9 mouse cellular contexts compared by ENCODE assay signal in the genomic region with DNA sequence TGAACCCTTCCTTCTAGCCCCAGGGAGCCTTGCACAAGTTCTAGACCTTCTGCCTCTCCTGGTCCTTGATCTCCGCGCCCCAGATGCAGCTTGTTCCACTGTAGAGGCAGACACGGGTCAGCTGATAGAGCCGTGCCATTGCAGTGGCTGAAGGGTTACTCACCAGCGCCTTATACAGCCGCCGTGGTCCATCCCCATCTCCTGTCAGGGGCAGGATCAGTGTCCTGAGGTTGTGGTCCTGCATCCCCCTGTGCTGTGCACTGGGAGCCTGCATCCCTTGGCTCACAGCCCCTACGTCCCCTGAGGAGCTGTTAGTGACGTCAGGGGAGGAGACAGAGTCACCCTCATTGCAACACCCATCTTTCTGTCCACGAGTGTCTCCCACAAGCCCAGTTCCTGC. TPM values are rescaled to one million over a fixed set of nuclear protein-coding genes. Genes with fewer than 3 reads are reported as not detected.
DNase-seq lines count a peak whose midpoint lies in the region; ATAC-seq and TF ChIP-seq lines count a peak whose summit lies in the region.
"Had no signal": no experiment of that assay in that cellular context is flagged by ENCODE, and none has a peak within 500 bp of the region (broad histone marks: within the 10 kb centered on the region; RNA-seq: fewer than 3 reads in every experiment).

No protein-coding gene starts in this region.

- H3K4me3 ChIP-seq in left cerebral cortex, adult 2 months: peak overlapping the region; percentile 41
- H3K4me3 ChIP-seq in forebrain, postnatal 0 days (ENCODE audit: low read depth, low read length): no peak overlapping the region
- no peak overlapping the region for H3K4me3 ChIP-seq in liver, embryonic 16.5 days (ENCODE audit: low read depth, low read length)

- WGBS in forebrain, postnatal 0 days: 78% methylated on average over 10 of the region's 10 CpGs
- 30% methylated on average over 10 of the region's 10 CpGs for WGBS in liver, embryonic 16.5 days (ENCODE audit: insufficient replicate concordance)

- peak; percentile 60 for DNase-seq in cerebellum, adult 11-12 months
- no peak for DNase-seq in cerebellum, postnatal 14 days
- no peak for DNase-seq in left cerebral cortex, adult 2 months (ENCODE audit: extremely low spot score in 1 of 2, low spot score in 2 of 2)
- DNase-seq in left cerebral cortex, adult 8-10 months (ENCODE audit: low spot score in 2 of 2): no peak
- DNase-seq in forebrain, postnatal 0 days: no peak
- no peak for DNase-seq in spleen, postnatal 14 days (ENCODE audit: low spot score in 2 of 2)
- no peak for DNase-seq in thymus, adult 18-20 months

- TF ChIP-seq CTCF in left cerebral cortex, adult 2 months (IDR thresholded peaks at IDR 0.05): no peak
- TF ChIP-seq CTCF in forebrain, postnatal 0 days (IDR thresholded peaks at IDR 0.05; ENCODE audit: low read depth): no peak

- no peaks in the 10 kb centered on the region for H3K27me3 ChIP-seq in forebrain, postnatal 0 days (ENCODE audit: insufficient read depth, low read length)
- H3K27me3 ChIP-seq in liver, embryonic 16.5 days (ENCODE audit: control insufficient read depth, insufficient read depth, low read depth, low read length): no peaks in the 10 kb centered on the region

- no peaks in the 10 kb centered on the region; the same call in 1 of the 2 replicates for H3K4me1 ChIP-seq in forebrain, postnatal 0 days (ENCODE audit: insufficient read depth)
- H3K4me1 ChIP-seq in liver, embryonic 16.5 days (ENCODE audit: control insufficient read depth, low read depth, low read length): peaks cover 67% of the 10 kb centered on the region

- peak overlapping the region; percentile 10; the same call in 1 of the 2 replicates for H3K4me2 ChIP-seq in forebrain, postnatal 0 days (ENCODE audit: low read depth)
- H3K4me2 ChIP-seq in liver, embryonic 16.5 days (ENCODE audit: low read depth, low read length): 0 out of 2 replicates have a peak overlapping the region, but pooled peaks have one; percentile 24

- intact Hi-C loops in left cerebral cortex, adult 2 months (cut with DNase I): no loop called here

- peak overlapping the region; percentile 94 for H3K27ac ChIP-seq in left cerebral cortex, adult 2 months
- H3K27ac ChIP-seq in forebrain, postnatal 0 days (ENCODE audit: low read depth, low read length): peak overlapping the region; percentile 67
- H3K27ac ChIP-seq in liver, embryonic 16.5 days (ENCODE audit: low read length): no peak overlapping the region
- H3K27ac ChIP-seq: hindbrain, postnatal 0 days had no signal

- peaks cover 32% of the 10 kb centered on the region for H3K36me3 ChIP-seq in forebrain, postnatal 0 days (ENCODE audit: insufficient read depth)
- H3K36me3 ChIP-seq in liver, embryonic 16.5 days (ENCODE audit: control insufficient read depth, insufficient read depth): peaks cover 17% of the 10 kb centered on the region

- no peak for ATAC-seq in forebrain, postnatal 0 days
- ATAC-seq in liver, embryonic 16.5 days (ENCODE audit: low read depth): no peak
- ATAC-seq: hindbrain, postnatal 0 days had no signal

- peak overlapping the region; percentile 14; the same call in 1 of the 2 replicates for H3K9ac ChIP-seq in forebrain, postnatal 0 days
- no peak overlapping the region for H3K9ac ChIP-seq in liver, embryonic 16.5 days (ENCODE audit: low read depth, low read length)

- H3K9me3 ChIP-seq in forebrain, postnatal 0 days (ENCODE audit: low read length): no peaks in the 10 kb centered on the region
- no peaks in the 10 kb centered on the region for H3K9me3 ChIP-seq in liver, embryonic 16.5 days (replicated peaks; ENCODE audit: control insufficient read depth, low read length)

RNA-seq across cellular contexts. Expression of a gene that starts 10.5 kb away (rescaled TPM):
- 100 to 1,000 TPM; 431 TPM for total RNA-seq in left cerebral cortex, adult 2 months (2021)
- total RNA-seq in left cerebral cortex, adult 8-10 months (2022): 100 to 1,000 TPM; 355 to 367 (median 361) TPM
- total RNA-seq in forebrain, postnatal 0 days (2014; rRNA removed): 189 and 229 TPM in 2 replicates
- polyA plus RNA-seq in forebrain, postnatal 0 days (2015; fragmentation: Nextera tagmentation; extraction: Ambion mirVana): 110 and 130 TPM in 2 replicates
- 13.9 and 14.7 TPM in 2 replicates for polyA plus RNA-seq in liver, embryonic 16.5 days (2015; fragmentation: Nextera tagmentation; extraction: Ambion mirVana)

RNA-seq across cellular contexts. Expression of a gene that starts 11.9 kb away (rescaled TPM):
- total RNA-seq in left cerebral cortex, adult 2 months (2021): under 1 TPM; 0.26 to 0.45 TPM
- under 1 TPM in 3 of 4 experiments, not detected in 1; 0.23 to 1.00 (median 0.27) TPM for total RNA-seq in left cerebral cortex, adult 8-10 months (2022)
- total RNA-seq in forebrain, postnatal 0 days (2014; rRNA removed): 6.3 and 8.5 TPM in 2 replicates
- polyA plus RNA-seq in forebrain, postnatal 0 days (2015; fragmentation: Nextera tagmentation; extraction: Ambion mirVana): 5.7 and 6.4 TPM in 2 replicates
- polyA plus RNA-seq in liver, embryonic 16.5 days (2015; fragmentation: Nextera tagmentation; extraction: Ambion mirVana): 0.82 and 1.4 TPM in 2 replicates

RNA-seq across cellular contexts. Expression of a gene that starts 17.6 kb away (rescaled TPM):
- 10 to 100 TPM; 31.3 to 31.8 TPM for total RNA-seq in left cerebral cortex, adult 2 months (2021)
- total RNA-seq in left cerebral cortex, adult 8-10 months (2022): 10 to 100 TPM; 27.7 to 30.9 (median 29.2) TPM
- total RNA-seq in forebrain, postnatal 0 days (2014; rRNA removed): 24.2 and 43.4 TPM in 2 replicates
- 19.9 and 24.2 TPM in 2 replicates for polyA plus RNA-seq in forebrain, postnatal 0 days (2015; fragmentation: Nextera tagmentation; extraction: Ambion mirVana)
- polyA plus RNA-seq in liver, embryonic 16.5 days (2015; fragmentation: Nextera tagmentation; extraction: Ambion mirVana): 18.4 and 18.7 TPM in 2 replicates

RNA-seq across cellular contexts. Expression of a gene that starts 25.3 kb away (rescaled TPM):
- under 1 TPM; 0.70 to 0.82 TPM for total RNA-seq in left cerebral cortex, adult 2 months (2021)
- total RNA-seq in left cerebral cortex, adult 8-10 months (2022): 1 to 10 TPM in 2 of 4 experiments, under 1 TPM in 2; 0.63 to 1.3 (median 0.93) TPM
- total RNA-seq in forebrain, postnatal 0 days (2014; rRNA removed): 2.4 and 3.9 TPM in 2 replicates
- 3.3 and 3.4 TPM in 2 replicates for polyA plus RNA-seq in forebrain, postnatal 0 days (2015; fragmentation: Nextera tagmentation; extraction: Ambion mirVana)
- 4.3 and 4.5 TPM in 2 replicates for polyA plus RNA-seq in liver, embryonic 16.5 days (2015; fragmentation: Nextera tagmentation; extraction: Ambion mirVana)

RNA-seq across cellular contexts. Expression of a gene that starts 36.5 kb away (rescaled TPM):
- 10 to 100 TPM; 35.8 to 38.6 TPM for total RNA-seq in left cerebral cortex, adult 2 months (2021)
- total RNA-seq in left cerebral cortex, adult 8-10 months (2022): 10 to 100 TPM; 24.3 to 38.6 (median 27.6) TPM
- total RNA-seq in forebrain, postnatal 0 days (2014; rRNA removed): 43.3 and 44.6 TPM in 2 replicates
- polyA plus RNA-seq in forebrain, postnatal 0 days (2015; fragmentation: Nextera tagmentation; extraction: Ambion mirVana): 22.8 and 24.8 TPM in 2 replicates
- 24.2 and 26.3 TPM in 2 replicates for polyA plus RNA-seq in liver, embryonic 16.5 days (2015; fragmentation: Nextera tagmentation; extraction: Ambion mirVana)
